Mouse (Mus musculus) layer of hippocampus, adult 9-11 months (tissue): ENCODE results near the gene Hcrtr1.

ENCODE experiments used
- DNase-seq: peaks from one replicate; pipeline ENCODE4 v3.0.0; 2022

Hcrtr1 gene

GRCm38 (mm10) chr4:130112299-130112698 lies 26.9 kb downstream of the Hcrtr1 start:
- peak; percentile 45 for DNase-seq

DNA sequence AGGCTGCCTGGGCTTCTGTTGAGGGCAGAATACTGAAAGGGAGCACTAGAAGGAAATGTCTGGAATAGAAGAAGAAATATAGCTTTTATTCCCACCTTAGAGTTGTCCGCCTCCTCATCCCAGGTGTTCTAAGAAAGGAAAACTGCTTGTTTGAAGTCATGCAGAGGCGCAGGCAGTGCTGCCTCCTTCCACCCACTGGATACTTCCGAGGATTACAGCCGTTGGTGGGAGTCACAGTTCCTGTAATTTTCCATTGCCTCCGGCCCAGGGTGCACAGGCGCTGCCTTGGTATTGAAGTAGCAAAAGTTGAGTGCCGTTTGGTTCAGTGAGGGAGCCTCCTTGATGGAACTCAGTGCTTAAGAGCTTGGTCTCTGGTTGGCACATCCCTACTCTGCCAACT lies 29.1 kb downstream of the Hcrtr1 start:
- no peak for DNase-seq

DNA sequence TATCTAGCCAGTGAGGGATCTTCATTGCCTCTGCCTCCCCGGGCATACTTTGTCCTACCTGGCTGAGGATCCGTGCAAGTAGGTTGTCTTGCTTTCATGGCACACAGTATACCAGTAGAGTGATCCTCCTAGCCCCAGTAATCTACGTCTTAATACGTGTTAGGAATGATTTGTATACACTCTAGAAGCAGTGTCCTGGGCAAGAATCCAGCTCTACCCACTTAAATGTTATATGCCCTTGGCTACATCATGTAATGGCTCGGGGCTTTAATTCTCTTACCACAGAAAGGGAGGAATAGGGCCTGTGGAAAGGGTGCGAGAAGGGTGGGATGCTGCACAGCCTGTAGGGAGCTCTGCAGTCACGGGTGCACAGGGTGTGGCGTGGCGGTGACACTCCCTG lies 29.5 kb downstream of the Hcrtr1 start:
- no peak for DNase-seq

DNA sequence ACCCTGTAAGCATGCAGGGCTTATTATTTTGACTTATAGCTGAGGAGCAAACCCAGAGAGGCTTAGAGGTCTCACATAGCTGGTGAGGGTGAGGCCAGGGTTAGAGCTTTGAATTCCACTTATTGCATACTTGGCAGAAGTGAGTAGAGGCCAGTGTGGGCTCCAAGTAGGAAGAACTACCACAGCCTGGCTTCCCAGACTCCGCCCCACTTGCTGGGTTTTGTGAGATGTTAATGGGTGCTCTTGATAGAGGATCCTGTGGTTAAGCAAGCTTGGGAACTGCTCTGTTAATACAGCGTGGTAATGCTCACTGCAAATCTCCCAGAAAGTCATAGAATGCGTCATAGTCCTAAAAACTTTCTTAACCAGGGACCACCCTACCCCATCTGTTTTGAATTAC lies 30.2 kb downstream of the Hcrtr1 start:
- DNase-seq: no peak

DNA sequence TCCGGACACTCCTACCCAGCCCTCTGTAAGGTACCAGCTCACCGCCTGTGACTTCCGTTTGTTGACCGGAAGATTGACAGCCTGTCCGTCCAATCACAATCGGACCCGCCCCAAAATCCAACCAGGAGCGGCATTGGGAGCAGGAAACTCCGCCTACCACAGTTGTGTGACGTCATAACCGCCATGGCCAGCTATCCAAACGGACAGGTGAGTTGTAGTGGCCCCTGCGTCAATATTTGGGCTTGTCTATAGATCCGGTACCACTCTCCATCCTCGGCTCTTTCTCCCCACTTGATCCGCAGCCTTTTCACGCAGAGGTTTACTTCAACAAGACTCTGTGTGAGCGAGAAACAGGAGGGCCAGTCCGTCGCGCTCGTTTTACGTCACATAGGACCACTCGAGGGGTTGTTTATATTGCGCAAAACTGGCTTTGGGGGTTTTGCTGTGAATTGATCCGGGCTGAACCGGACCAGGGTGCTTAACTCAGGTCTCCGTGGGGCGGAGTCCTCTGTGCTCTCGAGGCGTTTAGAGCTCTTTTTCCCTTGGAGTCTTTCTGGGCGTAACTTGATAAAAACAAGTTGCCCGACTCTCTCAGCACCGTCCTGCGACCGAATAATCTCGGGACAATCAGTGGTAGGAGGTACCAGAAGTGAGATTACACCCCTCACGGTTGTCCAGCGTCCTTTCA lies 31.6 kb downstream of the Hcrtr1 start:
- peak; percentile 100 for DNase-seq

DNA sequence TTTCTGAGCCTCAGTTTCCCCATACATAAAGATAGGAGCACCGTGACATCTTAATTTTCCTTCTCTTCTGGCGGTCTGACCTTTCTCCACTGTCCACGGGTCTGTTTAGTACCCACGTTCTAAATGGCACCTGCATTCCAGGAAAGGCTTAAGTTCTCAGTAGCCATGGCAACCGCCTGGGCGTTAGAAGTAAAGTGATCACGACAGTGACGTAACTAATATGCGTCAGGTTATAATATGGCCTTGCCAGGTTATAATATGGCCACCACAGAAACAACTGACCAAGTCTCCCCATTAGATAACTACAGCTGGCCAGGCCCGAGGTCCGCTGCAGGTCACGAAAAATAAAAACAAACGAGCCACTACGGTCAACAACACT lies 32.1 kb downstream of the Hcrtr1 start:
- no peak for DNase-seq

DNA sequence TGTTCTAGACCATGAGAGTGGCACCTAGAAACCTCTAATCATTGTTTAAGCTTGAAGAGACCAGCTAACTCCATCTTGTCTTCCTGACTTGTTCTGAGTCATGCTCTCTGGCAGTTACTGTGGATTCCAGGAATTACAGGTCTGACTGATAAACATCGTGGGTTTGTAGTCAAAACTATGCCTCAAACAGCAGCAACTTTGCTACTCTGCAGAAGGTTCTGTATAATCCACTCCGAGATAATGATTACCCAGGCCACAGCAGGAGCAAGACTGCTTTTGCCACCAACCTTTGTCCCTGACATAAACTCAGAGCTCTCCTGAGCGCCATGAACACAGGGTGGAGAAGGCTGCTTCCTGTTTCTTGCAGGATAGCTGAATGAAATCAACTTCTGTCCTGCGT lies 34.6 kb downstream of the Hcrtr1 start:
- no peak for DNase-seq

GRCm38 (mm10) chr4:130103632-130104031 lies 35.5 kb downstream of the Hcrtr1 start:
- DNase-seq: no peak

GRCm38 (mm10) chr4:130102111-130102651 lies 37.0 kb downstream of the Hcrtr1 start, which contains the start of gene Pef1:
Gene Pef1 (plus strand): TSS chr4:130102558.
- no peak for DNase-seq

- DNase-seq: no peak
Observed at GRCm38 (mm10) chr4:130101183-130101582, 38.0 kb downstream of the Hcrtr1 start.

DNA sequence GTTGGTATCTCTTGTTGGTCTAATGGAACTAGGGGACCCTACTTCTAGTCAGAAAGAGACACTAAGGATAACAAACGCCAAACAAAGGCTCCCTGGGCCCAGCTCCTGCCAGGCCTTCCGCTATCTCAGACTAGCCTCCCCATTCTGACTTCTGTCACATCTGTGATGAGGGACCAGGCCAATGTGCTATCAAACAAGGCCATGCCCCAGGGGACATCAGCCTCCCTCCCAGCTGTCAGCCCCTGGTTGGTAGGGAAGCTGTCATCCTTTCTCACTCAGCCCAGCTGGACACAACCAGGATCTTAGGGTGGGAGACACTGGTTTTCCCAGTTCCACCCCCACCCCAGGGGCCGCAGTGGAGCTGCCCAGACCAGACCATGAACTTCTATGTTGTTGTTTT lies 44.0 kb downstream of the Hcrtr1 start:
- DNase-seq: no peak

GRCm38 (mm10) chr4:130087293-130087692 lies 51.9 kb downstream of the Hcrtr1 start:
- DNase-seq: peak; percentile 83

- no peak for DNase-seq
Observed at GRCm38 (mm10) chr4:130085246-130085820, 53.8 kb downstream of the Hcrtr1 start.

DNA sequence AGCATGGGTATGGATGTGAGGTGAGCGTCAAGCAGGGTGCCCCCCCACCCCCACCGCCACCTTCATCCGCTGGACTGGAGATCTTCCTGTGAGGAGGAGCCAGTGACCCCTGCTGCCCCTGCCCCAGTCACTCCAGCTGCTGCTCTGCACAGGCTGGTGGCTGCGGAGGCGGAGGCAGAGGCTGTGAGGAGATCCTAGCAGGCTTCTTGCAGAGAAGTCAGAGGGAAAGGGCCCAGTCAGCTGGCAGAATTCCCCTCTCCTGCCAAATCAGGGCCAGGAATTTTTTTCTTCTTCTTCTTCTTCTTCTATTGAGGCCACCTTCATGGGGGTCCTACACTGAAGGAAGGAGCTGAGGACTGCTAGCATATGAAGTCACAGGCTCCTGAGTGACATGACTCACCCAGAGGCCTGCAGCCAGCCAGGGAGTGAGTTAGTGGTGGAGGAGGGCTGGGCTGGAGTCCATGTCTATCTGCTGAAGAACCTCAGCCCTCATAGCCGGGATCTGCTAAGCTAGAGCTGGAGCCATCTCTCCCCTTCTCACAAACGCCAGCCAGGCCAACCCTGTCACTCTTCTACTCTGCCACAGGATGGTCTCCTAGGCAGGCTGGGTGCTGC lies 54.7 kb downstream of the Hcrtr1 start:
- no peak for DNase-seq

DNA sequence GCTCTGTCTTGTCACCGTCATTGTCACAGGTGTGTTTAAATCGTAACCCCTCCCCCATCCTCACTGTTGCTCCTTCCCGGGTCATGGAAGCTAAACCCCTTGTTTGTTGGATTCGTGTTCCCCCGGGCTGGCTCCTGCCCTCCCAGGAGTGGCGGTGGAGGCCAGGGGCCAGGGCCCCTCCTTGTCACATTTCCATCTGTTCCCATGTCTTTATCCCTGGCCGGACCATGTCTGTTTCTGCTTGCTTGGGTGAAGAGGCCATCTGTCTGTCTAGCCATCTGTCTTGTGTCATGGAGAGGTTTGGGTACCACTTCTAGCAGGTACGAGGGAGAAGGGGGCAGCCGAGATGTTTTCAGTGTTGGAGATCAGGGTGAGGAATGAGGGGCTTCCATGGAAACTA lies 56.9 kb downstream of the Hcrtr1 start:
- no peak for DNase-seq

DNA sequence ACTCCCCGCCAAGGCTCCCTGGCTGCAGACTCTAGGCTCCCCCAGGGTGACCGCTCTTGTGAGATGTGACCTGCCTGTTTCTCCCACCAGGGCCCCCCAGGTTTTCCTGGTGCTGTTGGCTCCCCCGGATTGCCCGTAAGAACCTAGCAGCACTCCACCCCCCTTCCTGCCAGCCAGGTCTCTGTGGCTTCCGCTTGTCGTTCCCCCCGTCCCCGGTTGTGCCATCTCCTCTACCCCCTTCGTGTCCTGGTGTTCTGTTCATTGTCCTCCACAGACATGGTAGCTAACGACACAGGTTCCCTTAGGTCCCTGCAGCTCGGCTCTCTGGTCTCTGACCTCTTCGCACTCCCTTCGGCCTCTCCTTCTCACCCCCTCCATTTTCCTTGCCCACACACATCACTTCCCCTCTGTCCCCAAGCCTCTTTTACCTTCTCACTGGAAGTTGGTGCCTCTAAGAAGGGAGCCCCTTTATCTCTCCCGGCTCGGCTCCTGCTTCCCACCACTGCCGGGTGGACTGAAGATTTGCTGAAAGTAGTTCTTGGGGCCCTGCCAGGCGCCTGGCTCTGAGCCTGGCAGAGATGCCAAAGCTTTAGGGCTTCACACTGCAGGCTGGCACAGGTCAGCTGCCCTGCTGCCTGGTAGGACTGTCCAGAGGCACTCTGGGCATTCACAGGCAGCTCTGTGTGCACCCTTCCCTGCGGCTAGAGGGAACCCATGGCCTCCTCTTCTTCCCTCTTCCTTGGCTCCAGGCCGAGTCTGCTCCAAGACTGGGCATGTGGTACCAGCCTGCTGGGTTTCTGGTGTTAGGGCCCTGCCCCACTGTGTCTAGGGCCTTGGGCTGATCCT lies 57.6 kb downstream of the Hcrtr1 start:
- DNase-seq: peak; percentile 63
